Mouse (Mus musculus) effector memory CD4-positive, alpha-beta T cell, adult 5 months (primary cell): ENCODE measurements around the gene Hhatl. TPM values are rescaled to one million over a fixed set of nuclear protein-coding genes. Genes with fewer than 3 reads are reported as not detected.

ENCODE experiments used
- polyA plus RNA-seq: library from polyadenylated mRNA; unstranded; fragments of 100-300 nt; shearing (Covaris generic); gene quantifications from one replicate; pipeline ENCODE4 v1.2.1, GENCODE M21; 2017

Gene Hhatl
- not detected for polyA plus RNA-seq

GRCm38 (mm10) chr9:121791757-121792521, at the start of gene Hhatl:
Gene Hhatl, minus strand, starts transcription at chr9:121792507.

GRCm38 (mm10) chr9:121838829-121839621, 46.7 kb upstream of the Hhatl start, which contains the start of gene Ccdc13:
Gene Ccdc13, minus strand, starts transcription at chr9:121839461.

GRCm38 (mm10) chr9:121777484-121778065, 14.7 kb downstream of the Hhatl start, which contains the start of gene Klhl40:
Gene Klhl40, plus strand, starts transcription at chr9:121777607.

GRCm38 (mm10) chr9:121759091-121760081, 32.9 kb downstream of the Hhatl start, which contains the start of gene Zfp651:
Gene Zfp651, plus strand, starts transcription at chr9:121759330.

Other genes with a start within 250 kb of the Hhatl start
- not detected for gene Lyzl4, start 150.4 kb downstream of the Hhatl start, polyA plus RNA-seq
- gene Vipr1, start 149.8 kb downstream of the Hhatl start, polyA plus RNA-seq, result 21.9 TPM
- gene Sec22c, start 87.0 kb downstream of the Hhatl start, polyA plus RNA-seq, result 19.0 TPM
- 18.1 TPM for gene Ss18l2, start 82.2 kb downstream of the Hhatl start, polyA plus RNA-seq
- 165 TPM for gene Nktr, start 73.3 kb downstream of the Hhatl start, polyA plus RNA-seq
- 0.35 TPM for gene Zfp651, start 33.2 kb downstream of the Hhatl start, polyA plus RNA-seq
- gene Klhl40, start 14.9 kb downstream of the Hhatl start, polyA plus RNA-seq, result not detected
- gene Ccdc13, start 47.0 kb upstream of the Hhatl start, polyA plus RNA-seq, result not detected
- gene Higd1a, start 65.9 kb upstream of the Hhatl start, polyA plus RNA-seq, result 110 TPM
- gene Ackr2, start 105.8 kb upstream of the Hhatl start, polyA plus RNA-seq, result not detected
- not detected for gene Cyp8b1, start 123.8 kb upstream of the Hhatl start, polyA plus RNA-seq
- gene Fam198a, start 158.5 kb upstream of the Hhatl start, polyA plus RNA-seq, result not detected
- gene Pomgnt2, start 204.6 kb upstream of the Hhatl start, polyA plus RNA-seq, result not detected